Mouse (Mus musculus) hindbrain, embryonic 10.5 days (tissue): ENCODE measurements around the gene Cox5b. TPM values are rescaled to one million over a fixed set of nuclear protein-coding genes. Genes with fewer than 3 reads are reported as not detected.
"Not testable (repeated sequence)": the region's sequence is repeated elsewhere in the genome, so short reads cannot be mapped to it uniquely, and the experiment has no call there.

Experiments
- DNase-seq: peaks from one replicate; pipeline ENCODE4 v3.0.0-alpha.2; 2017; ENCODE audit warnings: low spot score
- H3K27ac ChIP-seq: fragments of 300-500 bp; sonication (generic); 2 replicates; pipeline ENCODE4 v1.5.1; 2016; ENCODE audit warnings: mild to moderate bottlenecking, moderate library complexity
- H3K27me3 ChIP-seq: fragments of 300-500 bp; sonication (generic); 2 replicates; pipeline ENCODE4 v1.6.1; 2016; ENCODE audit warnings: mild to moderate bottlenecking; ENCODE audit not compliant: poor library complexity, insufficient read depth, severe bottlenecking
- H3K36me3 ChIP-seq: fragments of 300-500 bp; sonication (generic); 2 replicates; pipeline ENCODE4 v1.6.1; 2016; ENCODE audit warnings: mild to moderate bottlenecking, moderate library complexity
- H3K4me1 ChIP-seq: fragments of 300-500 bp; sonication (generic); replicated peaks from 2 replicates; pipeline ENCODE4 v1.6.1; 2016; ENCODE audit warnings: mild to moderate bottlenecking
- H3K4me3 ChIP-seq: fragments of 300-500 bp; sonication (generic); 2 replicates; pipeline ENCODE4 v1.5.1; 2016; ENCODE audit warnings: mild to moderate bottlenecking, moderate library complexity
- H3K9me3 ChIP-seq: fragments of 300-500 bp; sonication (generic); 2 replicates; pipeline ENCODE4 v1.6.1; 2016; ENCODE audit warnings: mild to moderate bottlenecking, moderate library complexity
- WGBS: fragments of 180-500 bp; shearing (Covaris S2); methylation state at CpG from one replicate; pipeline ENCODE4 v1.1.7; 2016; 5-methylcytosine and 5-hydroxymethylcytosine counted together
- polyA plus RNA-seq: library from polyadenylated mRNA; unstranded; fragments of >200 nt; fragmentation: Nextera tagmentation; extraction: Ambion mirVana; gene quantifications from 2 replicates; pipeline ENCODE4 v1.2.1, GENCODE M21; 2016

Gene Cox5b
- polyA plus RNA-seq, 1 experiment from 2014 or later, result 596 TPM

DNA sequence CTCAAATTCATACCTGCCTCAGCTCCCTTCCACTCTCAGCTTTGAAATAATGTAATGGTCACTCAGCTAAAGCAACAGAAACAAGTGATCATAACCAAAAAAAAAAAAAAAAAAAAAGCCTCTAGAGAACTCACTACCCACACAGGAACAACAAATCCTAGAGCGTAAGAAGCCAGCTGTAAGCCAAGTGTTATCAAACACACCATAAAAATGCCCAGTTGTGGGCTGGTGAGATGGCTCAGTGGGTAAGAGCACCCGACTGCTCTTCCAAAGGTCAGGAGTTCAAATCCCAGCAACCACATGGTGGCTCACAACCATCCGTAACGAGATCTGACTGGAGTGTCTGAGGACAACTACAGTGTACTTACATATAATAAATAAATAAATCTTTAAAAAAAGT, 23.2 kb upstream of the Cox5b start:
- not testable (repeated sequence) for DNase-seq, H3K4me3 ChIP-seq, H3K27me3 ChIP-seq, H3K27ac ChIP-seq, H3K36me3 ChIP-seq, H3K9me3 ChIP-seq, H3K4me1 ChIP-seq
- 75% methylated on average over 4 of the region's 4 CpGs for WGBS

DNA sequence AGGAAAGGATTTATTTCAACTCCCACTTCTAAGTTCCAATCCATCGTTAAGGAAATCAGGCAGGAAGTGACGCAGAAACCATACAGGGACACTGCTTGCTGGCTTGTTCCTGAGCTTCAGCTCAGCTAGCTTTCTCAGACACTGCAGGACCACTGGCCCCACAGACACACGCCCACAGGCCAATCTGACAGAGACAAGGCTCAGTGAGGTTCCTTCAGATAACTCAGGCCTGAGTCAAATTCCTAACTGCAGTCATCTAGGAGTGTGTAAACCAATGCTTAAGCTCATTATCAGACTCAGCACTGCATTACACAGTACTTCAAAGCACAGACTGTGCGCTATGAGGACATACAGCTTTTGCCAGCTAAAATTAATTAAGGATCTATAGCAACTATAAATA, 21.0 kb upstream of the Cox5b start:
- no peak overlapping the region for H3K4me3 ChIP-seq
- no peaks in the 10 kb centered on the region for H3K36me3 ChIP-seq
- no peak for DNase-seq
- WGBS, result 80% methylated on average over 4 of the region's 4 CpGs
- H3K4me1 ChIP-seq, result peaks cover 10% of the 10 kb centered on the region
- H3K27me3 ChIP-seq, result no peaks in the 10 kb centered on the region
- H3K27ac ChIP-seq, result no peak overlapping the region
- H3K9me3 ChIP-seq, result no peaks in the 10 kb centered on the region

DNA sequence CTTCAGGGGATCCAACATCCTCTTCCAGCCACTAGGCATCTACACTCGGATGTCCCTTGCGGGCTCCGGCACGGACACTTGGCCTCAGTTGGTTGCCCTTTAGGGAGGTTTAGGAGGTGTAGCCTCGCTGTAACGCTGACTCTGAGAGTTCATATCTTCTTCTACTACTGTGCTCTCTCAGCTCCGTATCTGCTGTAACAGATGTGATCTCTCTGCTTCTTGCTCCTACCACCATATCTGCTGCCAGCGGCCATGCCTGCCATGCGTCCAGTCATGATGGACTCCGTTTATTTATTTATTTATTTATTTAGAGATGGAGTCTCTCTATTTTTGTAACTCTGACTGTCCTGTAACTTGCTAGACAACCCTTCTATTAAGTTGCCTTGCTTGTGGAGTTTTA, 20.0 kb upstream of the Cox5b start:
- DNase-seq, result no peak
- Histone ChIP-seq H3K9me3 (no peaks in the 10 kb centered on the region), H3K27ac (no peak overlapping the region), H3K4me3 (no peak overlapping the region), H3K4me1 (peaks cover 6% of the 10 kb centered on the region), H3K27me3 (no peaks in the 10 kb centered on the region), H3K36me3 (no peaks in the 10 kb centered on the region)
- WGBS, result 91% methylated on average over 10 of the region's 10 CpGs

DNA sequence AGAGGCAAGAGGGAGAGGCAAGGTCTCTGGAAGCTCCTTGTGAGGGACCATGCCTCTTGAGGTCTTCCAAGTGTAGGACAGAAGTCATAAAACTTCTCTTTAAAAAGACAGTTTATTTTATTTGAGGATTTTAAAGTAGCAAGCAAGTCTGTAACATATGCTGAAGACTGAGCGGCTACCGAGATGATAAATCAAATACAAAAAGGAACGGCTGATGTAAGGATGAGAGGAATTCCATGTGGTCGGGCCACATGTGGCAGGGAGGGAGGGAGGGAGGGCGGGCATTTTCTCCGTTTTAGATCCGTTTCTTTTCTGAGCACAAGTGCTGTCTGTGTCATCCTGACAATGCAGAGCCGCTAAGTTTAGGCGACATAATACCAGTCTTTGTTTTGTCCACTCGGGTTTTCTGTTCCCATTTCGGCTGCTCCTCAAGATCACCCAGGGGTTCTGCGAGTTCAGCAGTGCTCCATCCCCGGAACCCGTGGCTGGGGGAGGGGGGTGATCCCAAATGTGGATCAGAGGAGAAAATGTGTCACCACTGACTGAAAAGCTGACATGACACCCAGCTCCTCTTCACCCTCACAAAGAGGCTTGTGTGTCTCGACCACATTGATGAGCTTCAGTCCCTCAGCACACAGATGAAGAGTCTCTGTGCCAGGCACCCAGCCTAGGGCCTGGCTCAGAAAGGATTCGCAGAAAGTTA, 18.4 kb upstream of the Cox5b start:
- no peak for DNase-seq
- H3K4me1 ChIP-seq, result peaks cover 6% of the 10 kb centered on the region
- no peaks in the 10 kb centered on the region for H3K36me3 ChIP-seq
- H3K9me3 ChIP-seq, result no peaks in the 10 kb centered on the region
- peak overlapping the region; percentile 53; the same call in 1 of the 2 replicates for H3K27ac ChIP-seq
- H3K27me3 ChIP-seq, result no peaks in the 10 kb centered on the region
- 49% methylated on average over 16 of the region's 16 CpGs for WGBS
- H3K4me3 ChIP-seq, result no peak overlapping the region

DNA sequence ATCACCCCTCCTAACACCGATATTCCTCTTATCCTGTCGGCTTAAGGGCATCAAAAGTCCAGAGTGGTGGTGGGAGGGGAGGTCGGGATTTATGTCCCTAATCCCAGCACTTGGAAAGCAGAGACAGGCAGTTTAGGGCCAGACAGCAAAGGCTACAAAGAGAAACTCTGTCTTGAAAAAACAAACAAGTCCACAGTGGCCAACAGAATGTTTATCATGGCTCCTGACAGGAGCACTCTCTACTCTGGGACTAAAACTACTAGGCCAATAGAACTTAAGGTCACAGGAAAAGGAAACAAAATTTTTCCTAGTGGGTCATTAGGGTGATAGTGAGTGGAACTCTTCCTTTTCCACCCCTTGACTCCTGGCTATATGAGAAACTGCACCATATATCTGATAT, 16.3 kb upstream of the Cox5b start:
- Histone ChIP-seq H3K4me3 (no peak overlapping the region), H3K4me1 (peaks cover 6% of the 10 kb centered on the region), H3K9me3 (no peaks in the 10 kb centered on the region), H3K27me3 (no peaks in the 10 kb centered on the region), H3K27ac (no peak overlapping the region), H3K36me3 (no peaks in the 10 kb centered on the region)
- DNase-seq, result no peak
- WGBS, result 61% methylated on average over 3 of the region's 3 CpGs

DNA sequence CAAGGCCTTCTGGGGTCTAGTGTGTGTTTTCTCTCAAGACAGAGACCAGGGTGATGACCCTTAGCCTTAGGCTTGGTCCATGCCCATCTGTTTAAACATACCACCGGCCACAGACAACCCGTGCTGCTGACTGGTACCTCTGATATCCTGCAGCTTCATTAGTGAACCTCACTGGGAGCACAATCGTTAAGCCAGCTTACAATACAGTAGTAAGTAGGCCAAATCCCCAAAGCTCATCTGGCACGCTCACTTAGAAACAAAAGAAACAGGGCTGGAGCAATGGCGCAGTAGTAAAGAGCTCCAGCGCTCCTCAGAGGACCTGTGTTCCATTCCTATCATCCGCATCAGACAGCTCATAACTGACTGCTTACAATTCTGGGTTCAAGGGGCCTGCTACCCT, 10.4 kb upstream of the Cox5b start:
- H3K9me3 ChIP-seq, result no peaks in the 10 kb centered on the region
- DNase-seq, result no peak
- H3K27ac ChIP-seq, result no peak overlapping the region
- WGBS, result 56% methylated on average over 7 of the region's 7 CpGs
- peaks cover 13% of the 10 kb centered on the region; the same call in 1 of the 2 replicates for H3K4me1 ChIP-seq
- no peaks in the 10 kb centered on the region for H3K27me3 ChIP-seq
- H3K36me3 ChIP-seq, result no peaks in the 10 kb centered on the region
- no peak overlapping the region for H3K4me3 ChIP-seq

DNA sequence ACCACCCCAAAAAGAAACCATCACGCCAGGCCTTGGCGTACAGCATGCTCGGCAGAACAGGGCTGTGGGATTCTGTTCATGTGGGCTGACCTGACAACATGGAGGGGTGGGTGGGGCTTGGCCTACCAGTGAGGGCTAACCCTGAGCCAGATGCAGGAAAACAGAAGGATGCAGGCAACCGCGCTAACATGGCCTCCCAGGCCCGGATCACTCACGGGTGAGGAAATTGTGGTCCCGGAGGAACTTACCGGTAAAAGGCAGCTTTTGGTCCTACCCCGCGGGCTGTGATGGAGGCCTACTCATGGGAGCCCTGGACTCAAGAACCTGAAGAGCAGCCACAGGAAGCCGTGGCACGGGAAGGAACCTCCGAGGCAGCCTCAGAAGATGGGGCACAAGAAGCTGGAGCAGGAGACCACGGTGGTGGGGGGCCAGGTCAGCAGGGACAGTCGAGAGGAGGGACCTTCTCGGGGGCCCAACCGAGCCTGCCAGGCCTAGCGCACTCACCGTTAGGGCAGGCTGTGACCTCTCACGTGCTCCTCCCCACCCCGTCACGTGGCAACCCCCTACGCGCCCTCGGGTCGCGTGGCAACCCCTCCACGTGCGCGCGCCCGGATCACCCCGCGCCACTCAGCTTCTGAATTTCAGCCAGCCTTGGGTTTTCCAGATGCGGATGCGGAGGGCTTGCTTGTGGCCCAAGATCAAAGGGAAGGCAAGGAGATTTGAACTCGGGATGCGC, 8.5 kb upstream of the Cox5b start, which contains the start of gene Fam178b:
Gene Fam178b (minus strand): TSS at position 564 of the 736 bp plus-strand sequence.
- Histone ChIP-seq H3K36me3 (no peaks in the 10 kb centered on the region), H3K4me1 (peaks cover 13% of the 10 kb centered on the region; the same call in 1 of the 2 replicates), H3K27ac (peak within 1 kb of the TSS; percentile 54), H3K4me3 (no peak within 1 kb of the TSS), H3K27me3 (no peaks in the 10 kb centered on the region), H3K9me3 (no peaks in the 10 kb centered on the region)
- DNase-seq, result no peak
- 91% methylated on average over 39 of the region's 39 CpGs for WGBS

DNA sequence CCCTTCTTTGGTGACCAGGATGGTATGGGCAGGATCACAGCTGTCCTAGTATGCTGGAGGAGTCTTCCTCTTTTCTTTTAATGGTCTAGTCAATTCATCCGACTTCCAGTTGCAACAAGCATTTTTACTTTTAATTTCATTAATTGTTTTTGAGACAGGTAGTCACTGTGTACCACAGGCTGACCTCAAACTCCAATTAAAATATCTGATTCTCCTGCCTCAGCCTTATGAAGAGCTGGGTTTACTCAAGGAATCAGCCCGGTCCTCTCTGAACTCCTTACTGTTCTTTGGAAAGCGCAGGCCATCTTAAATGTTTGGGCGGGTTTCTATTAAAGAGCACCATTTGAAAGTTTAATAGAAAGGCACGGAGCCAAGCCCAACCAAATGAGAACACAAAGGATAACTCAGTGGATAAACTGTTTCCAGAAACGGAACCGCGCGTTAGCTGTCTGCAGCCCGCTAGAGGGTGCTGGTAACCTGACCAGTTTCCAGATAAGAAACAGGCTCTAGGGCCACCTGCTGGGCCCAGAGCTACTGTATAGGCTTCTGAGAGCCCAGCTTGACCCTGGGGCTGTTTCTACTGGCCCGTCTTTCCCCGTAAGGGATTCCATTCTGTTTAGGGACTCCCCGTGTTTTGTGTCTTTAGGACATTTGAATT, 7.3 kb upstream of the Cox5b start:
- WGBS, result 13% methylated on average over 13 of the region's 13 CpGs

DNA sequence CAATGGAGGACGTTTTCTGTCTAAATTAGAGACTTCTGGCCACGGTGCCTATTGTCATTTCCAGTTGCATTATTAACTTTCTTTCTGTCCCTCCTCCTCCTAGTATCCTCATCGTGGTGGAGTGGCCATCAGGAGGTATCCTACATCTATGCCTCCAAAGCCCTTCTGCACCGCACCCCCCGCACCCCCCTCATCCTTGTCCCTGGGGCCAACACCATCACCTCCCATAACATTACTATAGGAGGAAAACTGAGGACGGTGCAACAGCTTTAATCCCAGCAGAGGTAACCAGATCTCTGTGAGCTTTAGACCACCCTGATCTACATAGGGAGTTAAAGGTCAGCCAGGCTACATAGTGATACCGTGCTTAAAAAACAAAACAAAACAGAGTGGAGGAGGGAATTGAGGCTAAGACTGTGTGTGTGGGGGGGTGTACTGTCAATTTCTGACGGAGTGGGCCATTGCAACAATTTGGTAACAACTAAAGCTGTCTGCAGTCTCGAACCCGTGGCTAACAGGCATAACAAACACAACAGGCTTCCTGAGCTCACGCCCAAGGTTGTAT, 496 bp upstream of the Cox5b start:
- Histone ChIP-seq H3K27ac (peak overlapping the region; percentile 89), H3K36me3 (peaks cover 28% of the 10 kb centered on the region), H3K4me1 (peaks cover 16% of the 10 kb centered on the region), H3K27me3 (no peaks in the 10 kb centered on the region), H3K4me3 (peak overlapping the region; percentile 95), H3K9me3 (no peaks in the 10 kb centered on the region)
- WGBS, result 63% methylated on average over 11 of the region's 11 CpGs
- no peak for DNase-seq

More for the DNA sequence above, 7.3 kb upstream of the Cox5b start:
- DNase-seq, result peak; percentile 74
- Histone ChIP-seq H3K27ac (peak overlapping the region; percentile 54), H3K27me3 (no peaks in the 10 kb centered on the region), H3K4me1 (peaks cover 13% of the 10 kb centered on the region; the same call in 1 of the 2 replicates), H3K9me3 (no peaks in the 10 kb centered on the region), H3K4me3 (no peak overlapping the region), H3K36me3 (no peaks in the 10 kb centered on the region)

DNA sequence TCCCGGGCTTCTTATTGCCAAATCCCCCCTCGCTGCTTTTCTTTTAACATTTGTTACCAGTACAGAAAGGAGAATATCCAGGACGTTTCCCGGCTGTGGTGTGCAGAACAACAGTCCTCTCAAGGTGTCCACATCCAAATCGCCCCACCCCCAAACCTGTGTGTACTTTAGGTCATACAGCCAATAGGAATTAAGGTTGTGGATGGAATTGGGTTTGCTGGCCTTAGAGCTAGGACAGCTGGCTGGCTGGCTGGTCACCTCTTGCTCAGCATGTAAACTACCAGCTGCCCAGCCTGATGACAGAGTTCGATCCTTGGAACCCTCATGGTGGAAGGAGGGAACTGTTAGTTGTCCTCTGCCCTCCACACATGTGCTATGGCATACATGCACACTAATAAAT, 3.6 kb downstream of the Cox5b start:
- H3K4me3 ChIP-seq, result no peak overlapping the region
- DNase-seq, result no peak
- peaks cover 16% of the 10 kb centered on the region for H3K4me1 ChIP-seq
- peaks cover 46% of the 10 kb centered on the region for H3K36me3 ChIP-seq
- H3K9me3 ChIP-seq, result no peaks in the 10 kb centered on the region
- 91% methylated on average over 6 of the region's 6 CpGs for WGBS
- no peak overlapping the region for H3K27ac ChIP-seq
- no peaks in the 10 kb centered on the region for H3K27me3 ChIP-seq

DNA sequence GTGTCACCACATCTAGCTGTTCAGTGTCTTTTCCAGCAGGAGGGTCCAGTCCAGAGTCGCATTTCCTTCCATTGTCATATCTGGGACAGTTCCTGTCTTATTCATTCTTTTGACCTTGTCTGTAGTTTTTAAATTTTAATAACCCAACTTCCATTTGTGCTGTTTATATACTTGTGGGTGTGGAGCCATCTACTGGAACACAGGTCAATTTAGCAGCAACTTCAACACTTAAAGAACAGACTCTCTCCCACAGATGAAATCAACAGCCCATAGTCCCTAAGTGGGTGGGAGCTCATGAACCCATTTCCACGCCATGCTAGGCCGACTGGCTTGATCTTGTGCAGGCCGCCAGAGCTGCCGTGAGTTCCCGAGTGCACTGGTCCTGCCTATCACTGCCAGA, 5.2 kb downstream of the Cox5b start:
- WGBS, result 77% methylated on average over 6 of the region's 6 CpGs
- DNase-seq, result no peak
- H3K9me3 ChIP-seq, result no peaks in the 10 kb centered on the region
- H3K27me3 ChIP-seq, result no peaks in the 10 kb centered on the region
- H3K27ac ChIP-seq, result no peak overlapping the region
- peaks cover 61% of the 10 kb centered on the region for H3K36me3 ChIP-seq
- H3K4me3 ChIP-seq, result no peak overlapping the region
- H3K4me1 ChIP-seq, result peaks cover 8% of the 10 kb centered on the region

DNA sequence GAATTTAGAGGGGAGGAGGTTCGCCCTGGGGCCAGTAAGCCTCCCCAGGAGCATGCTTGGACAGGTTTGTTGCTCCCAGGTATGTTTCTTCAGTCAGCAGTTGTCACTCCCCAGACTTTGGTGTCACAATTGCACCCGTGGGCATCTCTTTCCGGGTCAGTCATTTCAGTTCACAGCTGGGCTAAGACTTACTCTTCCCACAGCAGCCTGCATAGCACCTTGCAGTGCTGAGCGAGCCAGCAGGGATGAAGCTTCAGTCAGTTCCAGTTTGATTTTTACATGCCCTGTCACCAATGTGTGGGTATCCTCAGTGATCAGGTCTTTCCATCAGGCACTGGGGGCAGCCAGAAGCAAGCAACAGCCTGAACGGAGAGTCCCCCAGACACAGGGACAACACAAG, 5.8 kb downstream of the Cox5b start:
- no peak overlapping the region for H3K4me3 ChIP-seq
- no peak overlapping the region; the same call in 1 of the 2 replicates for H3K27ac ChIP-seq
- H3K27me3 ChIP-seq, result no peaks in the 10 kb centered on the region
- 73% methylated on average over 5 of the region's 5 CpGs for WGBS
- peaks cover 67% of the 10 kb centered on the region for H3K36me3 ChIP-seq
- no peaks in the 10 kb centered on the region for H3K9me3 ChIP-seq
- no peak for DNase-seq
- H3K4me1 ChIP-seq, result peaks cover 6% of the 10 kb centered on the region
